Comparison of ENCODE assay signal across 18 mouse cellular contexts in the genomic region with DNA sequence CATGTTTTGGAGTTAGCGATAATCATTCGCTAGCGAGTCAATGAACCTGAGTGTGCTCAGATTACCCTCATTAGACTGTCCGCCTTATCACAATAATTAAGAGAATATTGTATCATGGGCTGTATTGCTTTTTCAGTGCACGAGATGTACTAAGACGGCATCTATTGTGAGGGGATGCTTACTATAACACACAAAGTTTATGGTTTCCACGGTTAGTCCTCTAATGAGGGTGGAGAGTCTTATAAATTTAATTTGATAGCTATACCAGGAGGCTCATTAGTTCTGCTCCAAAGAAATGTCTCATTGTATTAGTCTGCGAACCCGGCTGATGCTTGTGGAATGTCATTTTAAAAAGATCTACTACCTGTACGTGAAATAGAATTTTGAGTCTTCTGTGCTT.
"Had no signal": no experiment of that assay in that cellular context is flagged by ENCODE, and none has a peak within 500 bp of the region (broad histone marks: within the 10 kb centered on the region; RNA-seq: fewer than 3 reads in every experiment).

No protein-coding gene starts in this region.

- H3K4me3 ChIP-seq: midbrain, embryonic 10.5 days; midbrain, embryonic 12.5 days; myocyte; neural tube, embryonic 12.5 days had no signal

- H3K4me1 ChIP-seq: midbrain, embryonic 10.5 days; midbrain, embryonic 12.5 days; neural tube, embryonic 12.5 days had no signal

- ATAC-seq: midbrain, embryonic 16.5 days had no signal

- H3K9me3 ChIP-seq: midbrain, embryonic 10.5 days; midbrain, embryonic 12.5 days; neural tube, embryonic 12.5 days had no signal

- H3K4me2 ChIP-seq: lung, embryonic 14.5 days; midbrain, embryonic 12.5 days; neural tube, embryonic 12.5 days had no signal

- H3K9ac ChIP-seq: liver, embryonic 14.5 days; lung, embryonic 14.5 days; midbrain, embryonic 12.5 days; neural tube, embryonic 12.5 days had no signal

- H3K36me3 ChIP-seq: midbrain, embryonic 10.5 days; midbrain, embryonic 12.5 days had no signal

- H3K27me3 ChIP-seq: midbrain, embryonic 12.5 days; neural tube, embryonic 12.5 days had no signal

- DNase-seq: lung, adult 18-20 months; lung, embryonic 14.5 days; lung, postnatal 10 days; lung, postnatal 4 days; midbrain, embryonic 14.5 days; right cerebral cortex, adult 18-20 months; right cerebral cortex, postnatal 25 days; right cerebral cortex, postnatal 4 days; spleen, adult 18-20 months; thymus, adult 18-20 months; thymus, postnatal 14 days; thymus, postnatal 36 days had no signal

- H3K27ac ChIP-seq: liver, embryonic 14.5 days; midbrain, embryonic 10.5 days; midbrain, embryonic 12.5 days; neural tube, embryonic 12.5 days had no signal
